Mouse (Mus musculus) stomach, embryonic 14.5 days (tissue): ENCODE measurements around the gene Unc45a. TPM values are rescaled to one million over a fixed set of nuclear protein-coding genes. Genes with fewer than 3 reads are reported as not detected.

Source experiments
- ATAC-seq: fragments of 200-750 bp; cut with Nextera tagmentation; 2 replicates; pipeline ENCODE4 v1.8.0; 2017; ENCODE audit warnings: low read depth, moderate TSS enrichment; ENCODE audit not compliant: insufficient number of reproducible peaks, insufficient read depth, low FRiP score
- H3K27ac ChIP-seq: fragments of 300-500 bp; sonication (generic); 2 replicates; pipeline ENCODE4 v1.5.1; 2014; ENCODE audit warnings: mild to moderate bottlenecking, low read length, moderate library complexity, mixed read lengths
- H3K27me3 ChIP-seq: fragments of 300-500 bp; sonication (generic); 2 replicates; pipeline ENCODE4 v1.6.1; 2014; ENCODE audit warnings: low read length, control low read depth, mixed read lengths; ENCODE audit not compliant: control insufficient read depth, insufficient read depth
- H3K36me3 ChIP-seq: fragments of 300-500 bp; sonication (generic); 2 replicates; pipeline ENCODE4 v1.6.1; 2014; ENCODE audit warnings: mild to moderate bottlenecking, control low read depth, low read length, moderate library complexity, mixed read lengths; ENCODE audit not compliant: control insufficient read depth, insufficient read depth
- H3K4me1 ChIP-seq: fragments of 300-500 bp; sonication (generic); 2 replicates; pipeline ENCODE4 v1.6.1; 2014; ENCODE audit warnings: low read length, control low read depth, mixed read lengths; ENCODE audit not compliant: control insufficient read depth, insufficient read depth
- H3K4me2 ChIP-seq: fragments of 300-500 bp; sonication (generic); replicated peaks from 2 replicates; pipeline ENCODE4 v1.6.1; 2014; ENCODE audit warnings: low read depth, low read length, control low read depth
- H3K4me3 ChIP-seq: fragments of 300-500 bp; sonication (generic); 2 replicates; pipeline ENCODE4 v1.5.1; 2014; ENCODE audit warnings: low read depth, low read length, control low read depth
- H3K9ac ChIP-seq: fragments of 300-500 bp; sonication (generic); replicated peaks from 2 replicates; pipeline ENCODE4 v1.6.1; 2014; ENCODE audit warnings: low read depth, mild to moderate bottlenecking, control low read depth, low read length, moderate library complexity, mixed read lengths
- H3K9me3 ChIP-seq: fragments of 300-500 bp; sonication (generic); 2 replicates; pipeline ENCODE4 v1.6.1; 2016; ENCODE audit warnings: low read depth, low read length, control low read depth; ENCODE audit not compliant: control insufficient read depth
- WGBS: fragments of 180-500 bp; shearing (Covaris S2); extraction: QIAGEN DNeasy Blood & Tissue Kit; methylation state at CpG from one replicate; pipeline ENCODE4 v1.1.7; 2014; 5-methylcytosine and 5-hydroxymethylcytosine counted together
- polyA plus RNA-seq: library from polyadenylated mRNA; unstranded; fragments of >200 nt; fragmentation: Nextera tagmentation; extraction: Ambion mirVana; gene quantifications from 2 replicates; pipeline ENCODE4 v1.2.1, GENCODE M21; 2014

The Unc45a gene
- polyA plus RNA-seq = 28.6 and 29.4 TPM in 2 replicates

- H3K9ac ChIP-seq = peak within 1 kb of the TSS; percentile 34
- H3K27ac ChIP-seq = peak within 1 kb of the TSS; percentile 89
- no peaks in the 10 kb centered on the region for H3K9me3 ChIP-seq
- H3K4me2 ChIP-seq = peak within 1 kb of the TSS; percentile 78
- H3K4me1 ChIP-seq = peaks cover 23% of the 10 kb centered on the region; the same call in 1 of the 2 replicates
- ATAC-seq = peak; percentile 62
- no peaks in the 10 kb centered on the region for H3K27me3 ChIP-seq
- H3K36me3 ChIP-seq = peaks cover 10% of the 10 kb centered on the region
- H3K4me3 ChIP-seq = peak within 1 kb of the TSS; percentile 48
- 5% methylated on average over 11 of the region's 11 CpGs for WGBS
Measured at GRCm38 (mm10) chr7:80340793-80341192, at the start of gene Unc45a. Gene Unc45a, minus strand, starts transcription at chr7:80341005.

GRCm38 (mm10) chr7:80387633-80388543 is 47.1 kb upstream of the Unc45a start, which contains the start of gene Fes:
Gene Fes, minus strand, starts transcription at chr7:80387946.
- Histone ChIP-seq H3K4me1 (peaks cover 6% of the 10 kb centered on the region; the same call in 1 of the 2 replicates), H3K27me3 (no peaks in the 10 kb centered on the region), H3K4me3 (peak within 1 kb of the TSS; percentile 17), H3K36me3 (peaks cover 27% of the 10 kb centered on the region), H3K9me3 (no peaks in the 10 kb centered on the region), H3K27ac (peak within 1 kb of the TSS; percentile 56; the same call in 1 of the 2 replicates), H3K4me2 (peak within 1 kb of the TSS; percentile 45), H3K9ac (peak within 1 kb of the TSS; percentile 11)
- 16% methylated on average over 33 of the region's 33 CpGs for WGBS
- peak; percentile 44; the same call in 1 of the 2 replicates for ATAC-seq

GRCm38 (mm10) chr7:80387033-80387632 is 46.3 kb upstream of the Unc45a start:
- H3K4me2 ChIP-seq = peak overlapping the region; percentile 45
- H3K4me1 ChIP-seq = peaks cover 6% of the 10 kb centered on the region; the same call in 1 of the 2 replicates
- H3K36me3 ChIP-seq = peaks cover 20% of the 10 kb centered on the region
- peak overlapping the region; percentile 11 for H3K9ac ChIP-seq
- no peak for ATAC-seq
- peak overlapping the region; percentile 18; the same call in 1 of the 2 replicates for H3K27ac ChIP-seq
- WGBS = 38% methylated on average over 17 of the region's 17 CpGs
- no peaks in the 10 kb centered on the region for H3K27me3 ChIP-seq
- peak overlapping the region; percentile 17 for H3K4me3 ChIP-seq
- no peaks in the 10 kb centered on the region for H3K9me3 ChIP-seq

- peak; percentile 57; the same call in 1 of the 2 replicates for ATAC-seq
- H3K9me3 ChIP-seq = no peaks in the 10 kb centered on the region
- no peak overlapping the region for H3K9ac ChIP-seq
- peaks cover 12% of the 10 kb centered on the region for H3K36me3 ChIP-seq
- H3K27ac ChIP-seq = 0 out of 2 replicates have a peak overlapping the region, but pooled peaks have one; percentile 22
- peaks cover 6% of the 10 kb centered on the region; the same call in 1 of the 2 replicates for H3K4me1 ChIP-seq
- 43% methylated on average over 18 of the region's 18 CpGs for WGBS
- H3K4me3 ChIP-seq = 0 out of 2 replicates have a peak overlapping the region, but pooled peaks have one; percentile 3
- no peaks in the 10 kb centered on the region for H3K27me3 ChIP-seq
- peak overlapping the region; percentile 45; the same call in 1 of the 2 replicates for H3K4me2 ChIP-seq
Measured at GRCm38 (mm10) chr7:80386235-80386930, 45.6 kb upstream of the Unc45a start.

- no peak for ATAC-seq
- WGBS = 68% methylated on average over 11 of the region's 11 CpGs
- H3K9me3 ChIP-seq = no peaks in the 10 kb centered on the region
- no peak overlapping the region for H3K9ac ChIP-seq
- H3K36me3 ChIP-seq = no peaks in the 10 kb centered on the region
- no peaks in the 10 kb centered on the region for H3K27me3 ChIP-seq
- no peak overlapping the region for H3K4me3 ChIP-seq
- no peak overlapping the region for H3K4me2 ChIP-seq
- H3K27ac ChIP-seq = no peak overlapping the region
- H3K4me1 ChIP-seq = peaks cover 2% of the 10 kb centered on the region; the same call in 1 of the 2 replicates
Measured at GRCm38 (mm10) chr7:80382919-80383318, 42.1 kb upstream of the Unc45a start.

- no peak overlapping the region for H3K9ac ChIP-seq
- WGBS = 57% methylated on average over 13 of the region's 13 CpGs
- H3K4me3 ChIP-seq = no peak overlapping the region
- H3K27ac ChIP-seq = no peak overlapping the region
- ATAC-seq = no peak
- H3K36me3 ChIP-seq = no peaks in the 10 kb centered on the region; the same call in 1 of the 2 replicates
- H3K4me1 ChIP-seq = no peaks in the 10 kb centered on the region
- no peaks in the 10 kb centered on the region for H3K27me3 ChIP-seq
- H3K4me2 ChIP-seq = no peak overlapping the region
- H3K9me3 ChIP-seq = no peaks in the 10 kb centered on the region
Measured at GRCm38 (mm10) chr7:80379531-80379930, 38.7 kb upstream of the Unc45a start.

GRCm38 (mm10) chr7:80377471-80377870 is 36.7 kb upstream of the Unc45a start:
- ATAC-seq = no peak

GRCm38 (mm10) chr7:80376192-80376591 is 35.4 kb upstream of the Unc45a start:
- Histone ChIP-seq H3K4me2 (no peak overlapping the region), H3K27ac (no peak overlapping the region), H3K27me3 (no peaks in the 10 kb centered on the region), H3K36me3 (no peaks in the 10 kb centered on the region; the same call in 1 of the 2 replicates), H3K4me1 (no peaks in the 10 kb centered on the region), H3K9ac (no peak overlapping the region), H3K9me3 (no peaks in the 10 kb centered on the region), H3K4me3 (no peak overlapping the region)
- ATAC-seq = no peak
- 78% methylated on average over 10 of the region's 10 CpGs for WGBS

More at GRCm38 (mm10) chr7:80377471-80377870, 36.7 kb upstream of the Unc45a start:
- Histone ChIP-seq H3K4me3 (no peak overlapping the region), H3K27me3 (no peaks in the 10 kb centered on the region), H3K36me3 (no peaks in the 10 kb centered on the region; the same call in 1 of the 2 replicates), H3K9me3 (no peaks in the 10 kb centered on the region), H3K27ac (no peak overlapping the region), H3K4me1 (no peaks in the 10 kb centered on the region), H3K4me2 (no peak overlapping the region), H3K9ac (no peak overlapping the region)
- 31% methylated on average over 6 of the region's 6 CpGs for WGBS
